Mouse (Mus musculus): Measurements from ENCODE around the gene H2-Ob. TPM values are rescaled to one million over a fixed set of nuclear protein-coding genes. Genes with fewer than 3 reads are reported as not detected.
"Not testable (repeated sequence)": the region's sequence is repeated elsewhere in the genome, so short reads cannot be mapped to it uniquely, and the experiment has no call there.

H2-Ob gene
- total RNA-seq, 2 experiments from 2014 or later, result 0.28 to 0.65 TPM

- no peak for DNase-seq (ENCODE audit: low spot score in 2 of 2)
Observed at GRCm38 (mm10) chr17:34207456-34207855, 31.2 kb upstream of the H2-Ob start.

DNA sequence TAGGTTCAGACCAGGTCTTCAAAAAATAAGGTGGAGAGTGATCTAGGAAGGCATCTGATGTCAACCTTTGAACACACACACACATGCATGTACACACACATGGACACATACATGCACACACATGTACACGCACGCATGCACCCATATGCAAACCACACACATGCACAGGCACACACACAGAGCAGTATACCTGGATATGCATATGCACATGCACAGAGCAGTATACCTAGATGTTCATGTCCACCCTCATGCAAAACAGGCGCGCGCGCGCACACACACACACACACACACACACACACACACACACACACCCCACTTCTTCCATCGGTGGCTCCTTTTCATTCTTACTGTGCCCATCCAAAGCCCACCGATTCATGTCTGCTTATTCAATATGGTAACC is 30.8 kb upstream of the H2-Ob start:
- DNase-seq (ENCODE audit: low spot score in 2 of 2), result no peak

DNA sequence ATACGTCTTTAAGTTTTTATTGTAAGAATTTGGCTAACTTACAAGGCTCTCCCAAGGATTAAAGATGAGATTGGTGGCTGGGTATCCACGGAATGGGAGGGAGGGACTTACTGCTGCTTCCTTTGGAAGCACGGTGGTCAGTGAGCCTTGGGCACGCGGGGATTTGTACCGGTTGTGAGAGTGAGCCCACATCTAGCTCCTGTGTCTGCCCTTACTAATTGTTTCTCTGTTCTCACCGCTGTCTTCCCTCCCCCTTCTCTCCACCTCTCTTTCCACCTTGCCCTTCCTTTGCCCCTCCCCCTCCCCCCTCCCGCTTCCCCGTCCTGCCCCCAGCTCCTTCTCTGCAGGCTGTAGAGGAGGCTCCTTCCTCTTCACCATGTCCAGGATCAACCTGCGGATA is 30.3 kb upstream of the H2-Ob start:
- DNase-seq (ENCODE audit: low spot score in 2 of 2), result no peak

DNA sequence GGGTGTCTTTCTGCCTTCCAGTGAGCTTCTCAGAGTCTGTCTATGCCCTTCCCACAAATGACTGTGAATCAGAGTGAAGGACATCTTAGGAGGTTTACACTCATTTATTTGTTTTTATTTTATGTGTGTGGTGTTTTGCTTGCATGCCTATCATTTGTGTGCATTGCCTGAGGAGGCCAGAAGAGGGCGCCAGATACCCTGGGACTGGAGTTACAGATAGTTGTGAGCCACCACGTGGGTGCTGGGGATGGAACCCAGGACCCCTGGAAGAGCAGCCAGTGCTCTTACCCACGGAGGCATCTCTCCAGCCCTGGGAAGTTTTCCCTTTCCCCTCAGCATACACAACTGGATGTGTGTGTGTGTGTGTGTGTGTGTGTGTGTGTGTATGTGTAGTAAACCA is 29.0 kb upstream of the H2-Ob start:
- no peak for DNase-seq (ENCODE audit: low spot score in 2 of 2)

DNA sequence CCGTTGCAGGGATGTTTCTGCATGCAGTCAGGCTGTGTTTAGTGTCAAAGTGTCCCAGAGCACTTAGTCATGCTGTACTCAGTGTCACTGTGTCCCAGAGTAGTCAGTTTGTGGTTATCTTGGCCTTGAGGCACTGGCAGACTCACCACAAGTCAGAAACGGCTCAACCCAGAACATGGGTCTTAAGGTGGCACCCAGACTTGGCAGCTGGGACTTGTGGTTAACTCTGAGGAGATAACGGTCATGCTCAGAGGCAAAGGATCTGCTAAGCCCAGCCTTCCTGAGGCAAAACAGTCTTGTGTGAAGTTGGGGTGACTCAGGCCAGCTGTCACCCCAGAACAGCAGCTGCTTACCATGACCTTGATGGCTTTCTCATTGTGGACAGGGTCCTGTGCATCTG is 28.1 kb upstream of the H2-Ob start:
- DNase-seq (ENCODE audit: low spot score in 2 of 2), result no peak

GRCm38 (mm10) chr17:34211746-34212365 is 26.8 kb upstream of the H2-Ob start:
- no peak for DNase-seq (ENCODE audit: low spot score in 2 of 2)

- DNase-seq (ENCODE audit: low spot score in 2 of 2), result no peak
Observed at GRCm38 (mm10) chr17:34213936-34214335, 24.8 kb upstream of the H2-Ob start.

DNA sequence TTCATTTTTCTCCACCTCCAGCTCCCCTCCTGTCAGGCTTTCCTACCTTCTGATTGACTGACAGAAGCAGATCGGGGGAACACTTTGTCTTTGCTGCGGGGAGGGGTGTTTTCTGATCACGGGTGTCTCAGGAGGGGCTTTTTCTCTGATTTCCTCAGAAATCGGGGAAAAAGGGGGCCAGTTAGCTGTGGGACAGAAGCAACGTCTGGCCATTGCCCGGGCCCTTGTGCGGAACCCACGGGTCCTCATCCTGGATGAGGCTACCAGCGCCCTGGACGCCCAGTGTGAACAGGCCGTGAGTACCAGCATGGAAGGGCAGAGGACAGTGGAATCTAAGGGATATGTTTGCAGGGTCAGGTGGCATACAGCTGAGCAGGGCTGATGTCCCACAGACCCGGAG is 23.5 kb upstream of the H2-Ob start:
- DNase-seq (ENCODE audit: low spot score in 2 of 2), result no peak

- no peak for DNase-seq (ENCODE audit: low spot score in 2 of 2)
Observed at GRCm38 (mm10) chr17:34217216-34217928, 21.3 kb upstream of the H2-Ob start.

DNA sequence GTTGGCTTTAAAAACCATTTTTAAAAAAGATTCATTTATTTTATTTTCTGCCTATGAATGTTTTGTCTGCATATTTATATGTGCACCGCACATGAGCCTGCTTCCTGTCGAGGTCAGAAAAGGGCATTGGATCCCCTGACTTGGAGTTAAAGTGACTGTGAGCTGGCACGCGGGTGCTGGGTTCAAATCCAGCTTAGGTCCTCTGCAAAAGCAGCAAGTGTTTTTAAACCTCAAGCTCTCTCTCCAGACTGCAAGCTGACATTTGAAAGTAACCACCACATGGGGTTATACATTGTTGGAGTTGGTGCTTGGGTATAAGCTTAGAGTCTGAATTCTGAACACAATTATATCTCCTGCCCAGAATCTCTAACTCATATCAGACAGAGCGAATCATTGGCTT is 20.7 kb upstream of the H2-Ob start:
- no peak for DNase-seq (ENCODE audit: low spot score in 2 of 2)

DNA sequence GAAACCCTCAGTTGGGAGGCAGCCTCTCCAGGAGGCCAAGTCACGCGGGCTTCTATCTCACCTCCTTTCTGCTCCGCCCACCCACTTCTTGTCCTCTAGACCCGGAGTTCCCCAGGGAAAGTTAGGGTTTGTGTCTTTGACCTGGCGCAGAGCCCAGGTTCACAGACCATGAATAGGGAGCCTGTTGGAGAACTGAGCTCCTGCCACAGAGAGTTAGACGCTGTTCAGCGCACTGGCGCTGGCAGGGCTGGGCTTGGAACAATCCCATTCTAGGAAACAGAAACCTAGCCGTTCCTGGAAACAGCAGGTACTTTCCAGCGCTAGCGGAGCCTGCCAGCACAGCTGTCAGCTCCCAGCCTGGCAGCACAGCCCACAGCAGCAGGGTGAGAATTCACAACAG is 20.0 kb upstream of the H2-Ob start:
- no peak for DNase-seq (ENCODE audit: low spot score in 2 of 2)

DNA sequence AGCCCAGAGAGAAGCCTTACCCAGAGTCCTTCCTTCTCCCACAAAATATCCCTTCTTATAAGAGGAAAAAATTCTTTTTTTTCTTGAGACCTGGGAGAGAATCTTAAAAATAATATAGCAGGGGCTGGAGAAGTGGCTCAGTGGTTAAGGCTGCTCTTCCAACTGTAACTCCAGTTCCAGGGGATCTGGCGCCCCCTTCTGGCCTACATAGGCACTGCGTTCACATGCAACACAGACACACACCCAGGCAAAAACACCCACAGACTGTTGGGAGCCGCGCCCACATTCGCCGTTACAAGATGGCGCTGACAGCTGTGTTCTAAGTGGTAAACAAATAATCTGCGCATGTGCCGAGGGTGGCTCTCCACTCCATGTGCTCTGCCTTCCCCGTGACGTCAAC is 19.6 kb upstream of the H2-Ob start:
- DNase-seq (ENCODE audit: low spot score in 2 of 2), result not testable (repeated sequence)

DNA sequence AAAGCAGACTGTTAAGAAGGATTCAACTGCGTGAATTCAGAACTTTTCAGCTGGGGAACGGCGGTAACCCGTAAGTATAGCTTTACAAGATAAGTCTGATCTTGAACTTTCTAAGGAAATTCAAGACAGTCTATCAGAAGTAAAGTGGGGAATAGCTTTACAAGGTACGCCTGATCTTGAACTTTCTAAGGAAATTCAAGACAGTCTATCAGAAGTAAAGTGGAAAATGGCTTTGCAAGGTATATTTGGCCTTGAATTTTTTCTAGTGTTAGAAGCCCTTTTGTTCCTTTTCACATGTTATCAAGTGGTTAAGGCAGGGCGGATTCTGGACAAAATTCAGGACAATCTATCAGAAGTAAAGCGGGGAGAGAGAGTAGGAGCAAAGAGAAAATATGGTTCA is 18.9 kb upstream of the H2-Ob start:
- not testable (repeated sequence) for DNase-seq (ENCODE audit: low spot score in 2 of 2)

DNA sequence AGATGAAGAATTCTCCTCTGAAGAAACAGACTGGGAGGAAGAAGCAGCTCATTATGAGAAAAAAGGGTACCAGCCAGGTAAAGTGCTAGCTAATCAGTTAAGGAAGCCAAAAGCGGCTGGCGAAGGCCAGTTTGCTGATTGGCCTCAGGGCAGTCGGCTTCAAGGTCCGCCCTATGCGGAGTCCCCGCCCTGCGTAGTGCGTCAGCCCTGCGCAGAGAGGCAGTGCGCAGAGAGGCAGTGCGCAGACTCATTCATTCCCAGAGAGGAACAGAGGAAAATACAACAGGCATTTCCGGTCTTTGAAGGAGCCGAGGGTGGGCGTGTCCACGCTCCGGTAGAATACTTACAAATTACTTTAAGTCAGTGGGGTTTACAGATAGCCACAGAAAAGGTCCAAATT is 18.3 kb upstream of the H2-Ob start:
- DNase-seq (ENCODE audit: low spot score in 2 of 2), result not testable (repeated sequence)

DNA sequence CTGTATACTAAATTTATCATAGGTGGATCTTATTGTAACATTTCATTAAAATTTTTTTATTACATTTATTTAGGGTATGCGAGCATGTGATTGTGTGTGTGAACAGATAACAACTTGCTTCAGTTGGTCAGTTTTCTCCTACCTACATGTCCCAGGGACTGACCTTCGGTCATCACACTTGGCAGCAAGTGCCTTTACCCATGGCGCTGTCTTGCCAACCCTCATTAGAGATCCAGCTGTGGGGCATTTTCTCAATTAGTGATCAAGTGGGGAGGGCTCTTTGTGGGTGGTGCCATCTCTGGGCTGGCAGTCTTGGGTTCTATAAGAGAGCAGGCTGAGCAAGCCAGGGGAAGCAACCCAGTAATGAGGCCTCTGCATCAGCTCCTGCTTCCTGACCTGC is 13.9 kb upstream of the H2-Ob start:
- no peak for DNase-seq (ENCODE audit: low spot score in 2 of 2)

GRCm38 (mm10) chr17:34225426-34225825 is 13.3 kb upstream of the H2-Ob start:
- no peak for DNase-seq (ENCODE audit: low spot score in 2 of 2)

GRCm38 (mm10) chr17:34225911-34226310 is 12.8 kb upstream of the H2-Ob start:
- DNase-seq (ENCODE audit: low spot score in 2 of 2), result not testable (repeated sequence)

- not testable (repeated sequence) for DNase-seq (ENCODE audit: low spot score in 2 of 2)
Observed at GRCm38 (mm10) chr17:34230971-34231370, 7.7 kb upstream of the H2-Ob start.

- not testable (repeated sequence) for DNase-seq (ENCODE audit: low spot score in 2 of 2)
Observed at GRCm38 (mm10) chr17:34232021-34232420, 6.7 kb upstream of the H2-Ob start.

- DNase-seq (ENCODE audit: low spot score in 2 of 2), result peak in 1 of 2 experiments; percentile 47
Observed at GRCm38 (mm10) chr17:34234926-34235325, 3.8 kb upstream of the H2-Ob start.

DNA sequence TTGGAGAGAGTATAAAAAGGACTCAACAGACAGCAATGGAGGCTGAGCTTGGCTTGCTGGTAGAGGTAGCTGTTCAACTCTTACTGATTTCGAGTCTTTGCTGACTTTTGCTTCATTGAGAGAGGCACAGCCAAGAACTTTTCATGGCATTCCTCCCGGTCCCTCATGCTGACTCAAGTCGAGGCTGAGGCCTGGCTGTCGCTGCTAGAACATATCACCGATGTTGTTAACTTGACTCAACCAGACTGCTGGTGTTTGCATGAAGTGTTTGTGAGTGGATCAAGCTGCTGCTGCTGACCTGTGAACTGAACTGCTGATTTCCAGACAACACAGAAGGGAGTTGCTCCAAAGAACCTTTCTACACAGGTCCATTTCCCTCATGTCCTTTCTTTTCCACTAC is 2.0 kb upstream of the H2-Ob start:
- no peak for DNase-seq (ENCODE audit: low spot score in 2 of 2)

- no peak for DNase-seq (ENCODE audit: low spot score in 2 of 2)
Observed at GRCm38 (mm10) chr17:34237741-34238140, 962 bp upstream of the H2-Ob start.

DNA sequence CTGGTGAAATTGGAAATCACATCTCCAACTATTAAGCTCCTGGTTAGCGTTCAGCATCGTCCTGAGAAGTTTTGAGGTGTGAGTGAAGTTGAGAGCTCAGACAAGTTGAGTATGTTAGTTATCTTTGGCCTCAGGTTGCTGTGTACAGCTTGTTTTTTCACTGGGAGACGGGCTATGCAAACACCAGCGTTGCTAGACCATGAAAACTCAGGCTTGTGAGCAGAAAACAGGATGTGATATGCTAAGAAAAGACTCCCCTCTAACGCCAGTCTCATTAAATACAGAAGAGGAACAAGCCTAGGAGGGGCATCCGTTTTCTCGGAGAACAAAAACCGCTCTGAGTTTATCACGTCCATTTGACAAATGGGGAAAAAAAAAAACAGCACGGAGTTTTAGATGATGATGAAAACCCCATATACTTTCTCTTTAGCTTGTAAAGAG is 918 bp downstream of the H2-Ob start:
- no peak for DNase-seq (ENCODE audit: low spot score in 2 of 2)
